Mouse (Mus musculus): ENCODE results near the gene Tut7.
"Not testable (repeated sequence)": the region's sequence is repeated elsewhere in the genome, so short reads cannot be mapped to it uniquely, and the experiment has no call there.

Gene Tut7

GRCm38 (mm10) chr13:59762791-59763190 lies 60.2 kb downstream of the Tut7 start:
- no peak for DNase-seq

GRCm38 (mm10) chr13:59756906-59757305 lies 66.0 kb downstream of the Tut7 start:
- no peak for DNase-seq

GRCm38 (mm10) chr13:59750310-59750709 lies 72.6 kb downstream of the Tut7 start:
- no peak for DNase-seq

- DNase-seq: peak; percentile 31
These were observed 76.2 kb downstream of the Tut7 start, which contains the start of gene 1700014D04Rik for GRCm38 (mm10) chr13:59746711-59747110. 1700014D04Rik (minus strand) TSS chr13:59746752.

- DNase-seq: no peak
These were observed 76.8 kb downstream of the Tut7 start for GRCm38 (mm10) chr13:59746164-59746563.

- DNase-seq: no peak
These were observed 77.5 kb downstream of the Tut7 start for GRCm38 (mm10) chr13:59745462-59745861.

- DNase-seq: peak; percentile 27
These were observed 81.2 kb downstream of the Tut7 start for GRCm38 (mm10) chr13:59741697-59742096.

- no peak for DNase-seq
These were observed 81.9 kb downstream of the Tut7 start for GRCm38 (mm10) chr13:59741096-59741495.

GRCm38 (mm10) chr13:59739397-59739796 lies 83.5 kb downstream of the Tut7 start:
- DNase-seq: no peak

- no peak for DNase-seq
These were observed 84.5 kb downstream of the Tut7 start for GRCm38 (mm10) chr13:59738455-59738854.

GRCm38 (mm10) chr13:59735190-59735589 lies 87.8 kb downstream of the Tut7 start:
- DNase-seq: no peak

GRCm38 (mm10) chr13:59734347-59734746 lies 88.6 kb downstream of the Tut7 start:
- DNase-seq: not testable (repeated sequence)

- DNase-seq: no peak
These were observed 89.0 kb downstream of the Tut7 start for GRCm38 (mm10) chr13:59733936-59734335.

- DNase-seq: no peak
These were observed 91.3 kb downstream of the Tut7 start, which contains the start of gene Spata31d1d for GRCm38 (mm10) chr13:59731652-59732051. Spata31d1d (minus strand) TSS chr13:59731752.

- DNase-seq: peak; percentile 81
These were observed 94.4 kb downstream of the Tut7 start for GRCm38 (mm10) chr13:59728378-59729093.

- no peak for DNase-seq
These were observed 96.6 kb downstream of the Tut7 start for GRCm38 (mm10) chr13:59726139-59726867.

- DNase-seq: not testable (repeated sequence)
These were observed 100.9 kb downstream of the Tut7 start for GRCm38 (mm10) chr13:59722089-59722488.

All from right cerebral cortex, postnatal 14 days (tissue).